Mouse (Mus musculus) cerebellum, adult 2 months (tissue): ENCODE measurements around the gene Nmnat2.

Experiments used
- CTCF ChIP-seq: fragments of 200-500 bp; IDR thresholded peaks from 2 replicates; pipeline ENCODE4 v1.5.1; 2011; ENCODE audit warnings: low read depth, mild to moderate bottlenecking, control low read depth, low read length, moderate library complexity, borderline replicate concordance; ENCODE audit not compliant: insufficient read depth
- POLR2A ChIP-seq: fragments of 200-500 bp; IDR thresholded peaks from 2 replicates; pipeline ENCODE4 v1.6.1; 2011; ENCODE audit warnings: low read length, control low read depth, borderline replicate concordance; ENCODE audit not compliant: insufficient read depth

- TF ChIP-seq CTCF (no peak), POLR2A (no peak)
Measured at GRCm38 (mm10) chr1:153000486-153001228, 45.9 kb downstream of the Nmnat2 start.
